Mouse (Mus musculus): Measurements from ENCODE around the gene Man2b2. TPM values are rescaled to one million over a fixed set of nuclear protein-coding genes. Genes with fewer than 3 reads are reported as not detected.

Man2b2 gene
- total and polyA plus RNA-seq, 2 experiments from 2014 or later = 15.6 to 26.2 TPM

- DNase-seq (ENCODE audit: low spot score) = no peak
- WGBS = 55% methylated on average over 10 of the region's 10 CpGs
These were observed 14.0 kb upstream of the Man2b2 start for GRCm38 (mm10) chr5:36844490-36844889.

GRCm38 (mm10) chr5:36841701-36842100 lies 11.2 kb upstream of the Man2b2 start:
- no peaks in the 10 kb centered on the region for H3K27me3 ChIP-seq (ENCODE audit: insufficient read depth, low read length)
- DNase-seq (ENCODE audit: low spot score) (no peak), ATAC-seq (ENCODE audit: low FRiP score) (no peak)
- H3K4me1 ChIP-seq (ENCODE audit: insufficient read depth, low read length) = no peaks in the 10 kb centered on the region
- no peak overlapping the region for H3K9ac ChIP-seq (replicated peaks; ENCODE audit: low read length, poor library complexity, severe bottlenecking)
- no peak overlapping the region for H3K4me2 ChIP-seq (ENCODE audit: low read depth, low read length, poor library complexity, severe bottlenecking)
- no peak overlapping the region for H3K4me3 ChIP-seq (ENCODE audit: low read depth, low read length)
- H3K9me3 ChIP-seq (ENCODE audit: low read length) = no peaks in the 10 kb centered on the region
- no peak for TF ChIP-seq CTCF (IDR thresholded peaks at IDR 0.05)
- no peak overlapping the region for H3K27ac ChIP-seq (ENCODE audit: low read depth, low read length)
- 55% methylated on average over 1 of the region's 1 CpGs for WGBS
- no peaks in the 10 kb centered on the region for H3K36me3 ChIP-seq (ENCODE audit: insufficient read depth, low read length)

More at GRCm38 (mm10) chr5:36844490-36844889, 14.0 kb upstream of the Man2b2 start:
- H3K4me3 ChIP-seq (ENCODE audit: low read depth, low read length) = no peak overlapping the region
- no peaks in the 10 kb centered on the region for H3K9me3 ChIP-seq (ENCODE audit: low read length)
- no peak overlapping the region for H3K27ac ChIP-seq (ENCODE audit: low read depth, low read length)
- H3K27me3 ChIP-seq (ENCODE audit: insufficient read depth, low read length) = no peaks in the 10 kb centered on the region
- no peak for TF ChIP-seq CTCF (IDR thresholded peaks at IDR 0.05)
- ATAC-seq (ENCODE audit: low FRiP score) = no peak
- no peaks in the 10 kb centered on the region for H3K36me3 ChIP-seq (ENCODE audit: insufficient read depth, low read length)
- no peak overlapping the region for H3K4me2 ChIP-seq (ENCODE audit: low read depth, low read length, poor library complexity, severe bottlenecking)
- no peak overlapping the region for H3K9ac ChIP-seq (replicated peaks; ENCODE audit: low read length, poor library complexity, severe bottlenecking)
- H3K4me1 ChIP-seq (ENCODE audit: insufficient read depth, low read length) = no peaks in the 10 kb centered on the region

DNA sequence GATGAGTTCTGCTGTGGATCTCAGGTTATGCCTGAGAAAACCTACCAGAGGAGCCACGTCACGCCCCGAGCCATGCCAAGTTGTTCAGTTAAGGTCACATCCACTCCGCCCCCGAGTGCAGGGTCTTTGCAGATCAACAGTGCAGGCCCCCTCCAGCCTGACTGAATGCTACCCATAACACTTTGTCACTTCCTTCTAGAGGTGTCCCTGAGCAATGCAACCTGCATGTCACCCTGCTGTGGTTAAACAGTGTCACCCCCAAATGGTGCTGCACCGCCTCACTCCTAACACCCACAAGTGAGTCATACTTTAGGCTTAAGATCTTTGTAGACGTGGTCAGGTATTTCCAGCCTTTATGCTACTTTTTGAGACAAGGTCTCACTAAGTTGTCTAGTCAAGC lies 9.6 kb upstream of the Man2b2 start:
- TF ChIP-seq CTCF (IDR thresholded peaks at IDR 0.05) = no peak
- H3K9ac ChIP-seq (replicated peaks; ENCODE audit: low read length, poor library complexity, severe bottlenecking) = no peak overlapping the region
- no peak overlapping the region for H3K4me2 ChIP-seq (ENCODE audit: low read depth, low read length, poor library complexity, severe bottlenecking)
- H3K9me3 ChIP-seq (ENCODE audit: low read length) = no peaks in the 10 kb centered on the region
- no peak overlapping the region for H3K27ac ChIP-seq (ENCODE audit: low read depth, low read length)
- H3K27me3 ChIP-seq (ENCODE audit: insufficient read depth, low read length) = no peaks in the 10 kb centered on the region
- 83% methylated on average over 7 of the region's 7 CpGs for WGBS
- DNase-seq (ENCODE audit: low spot score) (no peak), ATAC-seq (ENCODE audit: low FRiP score) (no peak)
- no peaks in the 10 kb centered on the region for H3K36me3 ChIP-seq (ENCODE audit: insufficient read depth, low read length)
- no peak overlapping the region for H3K4me3 ChIP-seq (ENCODE audit: low read depth, low read length)
- H3K4me1 ChIP-seq (ENCODE audit: insufficient read depth, low read length) = no peaks in the 10 kb centered on the region

DNA sequence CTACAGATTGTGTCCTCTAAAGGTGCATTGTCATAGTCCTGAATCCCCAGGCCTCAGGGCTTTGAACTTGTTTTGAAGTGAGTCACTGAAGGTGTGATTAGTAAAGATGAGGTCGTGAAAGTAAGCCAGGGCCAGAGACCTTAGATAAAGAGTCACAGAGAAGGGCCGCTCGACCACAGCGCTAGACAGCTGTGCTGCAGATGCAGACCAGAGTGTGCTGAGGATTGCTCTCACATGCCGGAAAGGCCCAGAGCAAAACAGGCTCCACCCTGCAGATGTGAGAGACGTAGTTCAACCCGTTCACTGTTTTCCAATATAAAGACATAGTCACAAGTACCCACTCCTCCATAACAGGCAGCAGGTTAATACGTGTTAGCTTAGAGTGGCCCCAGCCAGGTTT lies 9.1 kb upstream of the Man2b2 start:
- H3K9ac ChIP-seq (replicated peaks; ENCODE audit: low read length, poor library complexity, severe bottlenecking) = no peak overlapping the region
- no peaks in the 10 kb centered on the region for H3K9me3 ChIP-seq (ENCODE audit: low read length)
- TF ChIP-seq CTCF (IDR thresholded peaks at IDR 0.05) = no peak
- no peak overlapping the region for H3K27ac ChIP-seq (ENCODE audit: low read depth, low read length)
- no peaks in the 10 kb centered on the region for H3K27me3 ChIP-seq (ENCODE audit: insufficient read depth, low read length)
- ATAC-seq (ENCODE audit: low FRiP score) = no peak
- no peak for DNase-seq (ENCODE audit: low spot score)
- no peak overlapping the region for H3K4me2 ChIP-seq (ENCODE audit: low read depth, low read length, poor library complexity, severe bottlenecking)
- no peak overlapping the region for H3K4me3 ChIP-seq (ENCODE audit: low read depth, low read length)
- no peaks in the 10 kb centered on the region for H3K36me3 ChIP-seq (ENCODE audit: insufficient read depth, low read length)
- no peaks in the 10 kb centered on the region for H3K4me1 ChIP-seq (ENCODE audit: insufficient read depth, low read length)
- 76% methylated on average over 8 of the region's 8 CpGs for WGBS

GRCm38 (mm10) chr5:36839032-36839431 lies 8.6 kb upstream of the Man2b2 start:
- Histone ChIP-seq H3K9ac (replicated peaks; ENCODE audit: low read length, poor library complexity, severe bottlenecking) (no peak overlapping the region), H3K9me3 (ENCODE audit: low read length) (no peaks in the 10 kb centered on the region), H3K4me2 (ENCODE audit: low read depth, low read length, poor library complexity, severe bottlenecking) (no peak overlapping the region), H3K27ac (ENCODE audit: low read depth, low read length) (no peak overlapping the region), H3K4me1 (ENCODE audit: insufficient read depth, low read length) (no peaks in the 10 kb centered on the region), H3K4me3 (ENCODE audit: low read depth, low read length) (no peak overlapping the region), H3K27me3 (ENCODE audit: insufficient read depth, low read length) (no peaks in the 10 kb centered on the region), H3K36me3 (ENCODE audit: insufficient read depth, low read length) (no peaks in the 10 kb centered on the region)
- TF ChIP-seq CTCF (IDR thresholded peaks at IDR 0.05) = no peak
- 89% methylated on average over 2 of the region's 2 CpGs for WGBS
- DNase-seq (ENCODE audit: low spot score) (peak; percentile 68), ATAC-seq (ENCODE audit: low FRiP score) (no peak)

DNA sequence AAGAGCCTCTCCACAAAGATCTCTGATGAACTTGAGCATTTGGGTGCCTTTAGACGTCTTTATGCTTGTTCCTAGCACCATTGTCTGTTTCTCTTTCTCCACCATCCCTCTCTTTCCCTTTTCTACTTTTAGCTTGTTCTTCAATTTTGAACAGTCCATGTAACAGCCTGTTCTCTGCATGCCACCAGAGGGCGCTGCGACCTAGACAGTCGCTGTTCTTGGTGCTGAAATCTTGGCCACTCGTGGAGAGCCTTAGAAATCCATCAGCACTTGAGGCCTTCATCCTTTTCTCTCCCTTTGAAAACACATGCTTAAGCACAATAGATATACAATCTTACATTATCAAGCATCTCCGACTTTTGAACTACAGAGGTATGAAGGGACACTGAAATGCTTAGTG lies 5.5 kb upstream of the Man2b2 start:
- ATAC-seq (ENCODE audit: low FRiP score) (no peak), DNase-seq (ENCODE audit: low spot score) (peak; percentile 89)
- 2% methylated on average over 6 of the region's 6 CpGs for WGBS
- 0 out of 2 replicates have a peak, but pooled peaks cover 3% of the 10 kb centered on the region for H3K27me3 ChIP-seq (ENCODE audit: insufficient read depth, low read length)
- H3K4me3 ChIP-seq (ENCODE audit: low read depth, low read length) = no peak overlapping the region
- no peak overlapping the region for H3K4me2 ChIP-seq (ENCODE audit: low read depth, low read length, poor library complexity, severe bottlenecking)
- peak; percentile 99 for TF ChIP-seq CTCF (IDR thresholded peaks at IDR 0.05)
- H3K36me3 ChIP-seq (ENCODE audit: insufficient read depth, low read length) = no peaks in the 10 kb centered on the region
- H3K9ac ChIP-seq (replicated peaks; ENCODE audit: low read length, poor library complexity, severe bottlenecking) = no peak overlapping the region
- no peak overlapping the region for H3K27ac ChIP-seq (ENCODE audit: low read depth, low read length)
- H3K4me1 ChIP-seq (ENCODE audit: insufficient read depth, low read length) = no peaks in the 10 kb centered on the region
- H3K9me3 ChIP-seq (ENCODE audit: low read length) = no peaks in the 10 kb centered on the region
